Mouse (Mus musculus) CD4-positive, CD25-positive, alpha-beta regulatory T cell, adult 2 months (primary cell): ENCODE measurements around the gene Grb2.

Experiments
- DNase-seq: peaks from one replicate; pipeline ENCODE4 v3.0.0-alpha.2; 2012; ENCODE audit warnings: low read depth, low spot score

Grb2 gene

DNA sequence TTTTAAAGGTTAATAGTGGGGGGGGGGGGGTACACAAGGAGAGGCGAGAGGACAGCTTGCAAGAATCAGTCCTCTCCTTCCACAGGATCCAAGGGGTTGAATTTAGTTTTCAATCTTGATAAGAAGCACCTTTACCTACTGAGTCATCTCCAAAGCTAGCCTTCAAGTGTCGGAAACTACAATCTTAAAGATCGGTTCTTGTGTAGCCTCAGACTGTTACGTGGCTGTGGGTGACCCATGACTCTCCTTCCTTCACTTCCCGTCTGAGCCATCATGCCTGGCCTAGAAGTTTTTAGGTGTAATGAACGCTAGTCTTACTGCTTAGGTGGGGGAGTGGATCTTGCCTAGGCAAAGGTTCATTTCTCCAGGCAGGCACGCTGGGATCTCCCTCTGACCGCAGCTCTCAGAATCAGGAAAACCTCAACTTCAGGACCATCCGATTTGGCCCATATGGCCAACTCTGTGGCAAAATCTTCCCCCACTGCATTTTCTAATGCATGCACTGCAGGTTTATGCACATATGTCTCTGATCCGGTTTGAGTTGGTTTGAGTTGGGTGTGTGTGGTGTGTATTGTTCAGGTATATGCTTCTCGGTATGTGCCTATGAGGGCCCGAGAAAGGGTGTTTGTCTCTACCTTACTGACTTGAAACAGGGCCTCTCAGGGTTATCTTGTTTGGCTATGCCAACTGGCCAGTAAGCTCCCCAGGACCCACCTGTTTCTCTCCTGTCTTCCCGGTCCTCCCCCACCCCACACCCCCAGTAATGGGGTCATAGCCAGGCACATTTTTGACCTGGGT lies 78.5 kb downstream of the Grb2 start:
- peak; percentile 77 for DNase-seq

DNA sequence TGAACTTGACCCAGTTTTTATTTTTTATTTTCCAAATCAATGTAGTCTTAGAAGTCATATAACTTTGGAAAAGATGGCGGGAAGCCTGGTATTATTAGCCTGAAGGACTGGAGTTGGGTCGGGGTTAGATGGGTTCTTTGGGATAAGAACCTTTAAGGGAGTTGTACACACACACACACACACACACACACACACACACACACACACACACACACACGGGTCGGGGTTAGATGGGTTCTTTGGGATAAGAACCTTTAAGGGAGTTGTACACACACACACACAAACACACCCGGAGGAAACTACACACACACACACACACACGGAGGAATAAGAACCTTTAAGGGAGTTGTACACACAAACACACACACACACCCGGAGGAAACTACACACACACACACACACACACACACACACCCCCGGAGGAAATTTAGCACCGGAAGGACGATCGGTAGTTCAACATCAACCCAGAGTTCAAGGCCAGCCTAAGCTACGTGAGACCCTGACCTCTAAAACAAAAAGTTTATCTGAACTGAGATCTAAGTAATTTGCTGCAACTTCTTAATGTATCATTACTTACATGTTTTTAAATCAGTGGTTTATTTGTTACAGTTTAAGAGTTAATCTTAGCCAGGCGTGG lies 79.8 kb downstream of the Grb2 start:
- no peak for DNase-seq

DNA sequence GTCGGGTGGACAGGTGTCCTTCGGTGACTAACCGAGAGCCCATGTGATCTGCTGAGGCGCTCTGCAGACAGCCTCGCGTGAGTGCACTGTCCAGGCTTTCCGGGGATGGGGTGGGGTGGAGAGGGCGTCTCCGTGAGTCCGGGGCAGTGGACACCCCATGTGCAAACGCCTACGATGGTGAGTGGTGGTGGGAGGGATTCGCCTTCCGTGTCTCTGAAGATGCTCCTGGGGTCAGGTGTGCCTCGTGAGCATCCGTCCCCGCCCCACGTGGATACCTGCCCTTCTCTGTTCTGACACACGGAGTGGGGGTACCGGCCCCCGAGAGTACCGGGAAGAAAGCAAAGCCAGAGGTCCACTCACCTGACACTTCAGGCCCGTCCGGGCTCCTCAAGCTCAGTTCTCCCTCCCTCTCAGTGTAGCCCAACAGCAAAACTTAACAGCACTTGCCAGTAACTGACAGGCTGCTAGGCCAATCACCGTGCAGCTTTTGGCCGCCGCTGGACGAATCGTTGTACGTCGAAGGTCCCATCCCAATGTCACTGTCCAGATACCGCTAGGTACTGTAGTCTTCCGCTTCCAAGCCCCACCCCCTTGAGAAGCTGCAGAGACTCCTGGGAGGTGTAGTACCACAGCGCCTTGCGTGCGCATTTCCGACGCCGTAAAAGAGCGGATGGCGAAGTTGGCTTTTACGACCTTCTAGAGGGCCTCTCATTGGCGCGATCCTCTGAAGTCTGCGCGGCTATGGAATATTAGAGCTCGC lies 80.5 kb downstream of the Grb2 start, which contains the start of gene Slc25a19:
Gene Slc25a19, minus strand, starts transcription at position 591 of the 760 bp plus-strand sequence.
- peak; percentile 99 for DNase-seq

DNA sequence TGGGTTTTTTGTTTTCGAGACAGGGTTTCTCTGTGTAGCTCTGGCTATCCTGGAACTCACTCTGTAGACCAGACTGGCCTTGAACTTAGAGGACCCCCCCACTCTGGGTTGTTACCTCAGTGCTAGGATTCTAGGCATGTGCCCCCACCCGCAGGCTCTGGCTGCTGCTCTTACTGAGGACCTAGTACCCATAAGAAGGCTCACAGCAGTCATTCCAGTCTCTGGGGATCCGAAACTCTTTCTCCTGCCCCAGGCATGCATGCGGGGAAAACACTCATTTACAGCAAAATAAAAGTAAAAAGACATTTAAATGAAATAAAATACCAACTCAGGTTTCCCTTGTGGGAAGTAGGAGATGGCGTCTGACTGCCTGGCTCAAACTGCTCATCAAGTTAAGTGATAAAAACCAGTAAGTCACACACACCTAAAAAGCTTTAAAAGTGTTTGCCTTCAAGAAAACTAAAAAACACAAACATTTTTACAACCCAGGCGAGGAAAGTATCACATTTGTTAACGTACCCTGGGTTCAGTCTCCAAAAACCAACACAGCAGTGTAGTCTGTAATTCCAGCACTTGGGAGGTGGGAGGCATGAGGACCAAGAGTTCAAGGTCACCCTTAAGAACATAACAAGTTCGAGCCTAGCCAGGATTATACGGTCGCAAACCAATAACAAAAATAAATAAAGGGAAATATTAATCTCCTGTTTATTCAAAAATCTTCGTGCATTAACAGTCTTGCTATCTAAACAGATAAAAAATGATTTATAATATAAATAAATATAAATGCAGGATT lies 81.4 kb downstream of the Grb2 start:
- DNase-seq: no peak

DNA sequence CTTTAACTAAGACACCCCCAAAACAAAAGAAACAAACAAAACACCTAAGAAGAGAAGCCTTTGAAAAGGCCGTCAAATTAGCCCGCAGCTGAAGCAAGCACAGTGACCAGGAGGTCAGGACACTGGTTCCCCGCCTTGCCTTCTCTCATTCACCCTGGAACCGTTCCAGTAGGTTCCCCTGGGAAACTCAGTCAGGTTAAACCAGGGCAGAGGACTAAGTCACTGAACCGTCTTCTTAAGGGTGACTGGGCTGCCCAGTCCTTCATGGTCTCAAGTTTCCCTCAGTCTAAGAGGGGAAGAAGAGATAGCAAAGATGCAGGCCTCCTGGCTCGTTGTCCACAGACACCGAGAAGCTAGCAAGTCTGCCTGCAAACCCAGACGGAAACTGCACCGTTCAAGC lies 82.5 kb downstream of the Grb2 start:
- DNase-seq: no peak

DNA sequence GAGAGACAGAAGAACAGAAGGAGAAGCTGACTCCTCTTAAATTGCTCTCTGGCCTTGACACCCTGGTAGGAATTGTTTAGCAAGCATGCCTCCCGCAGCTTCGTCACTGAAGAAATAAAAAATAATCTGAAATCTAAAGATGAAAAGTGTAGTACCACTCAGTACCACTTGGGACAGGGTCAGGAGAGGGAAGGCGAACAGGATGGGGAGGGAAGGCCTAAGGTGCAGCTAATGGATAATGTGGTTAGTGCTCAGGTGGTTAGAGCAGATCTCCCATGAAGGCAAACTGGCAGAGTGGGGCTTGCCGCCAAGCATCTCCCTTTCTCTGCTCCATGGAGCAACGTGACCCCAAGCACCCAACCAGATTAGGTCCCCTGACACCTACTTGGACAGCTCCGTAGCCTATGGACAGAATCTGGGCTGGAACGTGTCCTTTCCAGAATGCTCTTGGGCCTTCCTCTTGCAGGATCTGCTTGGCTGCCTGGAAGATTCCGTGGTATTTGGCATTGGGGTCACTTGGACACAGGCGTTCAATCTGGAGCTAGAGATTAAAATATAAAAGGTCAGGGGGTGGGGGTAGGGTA lies 84.8 kb downstream of the Grb2 start:
- peak; percentile 55 for DNase-seq

DNA sequence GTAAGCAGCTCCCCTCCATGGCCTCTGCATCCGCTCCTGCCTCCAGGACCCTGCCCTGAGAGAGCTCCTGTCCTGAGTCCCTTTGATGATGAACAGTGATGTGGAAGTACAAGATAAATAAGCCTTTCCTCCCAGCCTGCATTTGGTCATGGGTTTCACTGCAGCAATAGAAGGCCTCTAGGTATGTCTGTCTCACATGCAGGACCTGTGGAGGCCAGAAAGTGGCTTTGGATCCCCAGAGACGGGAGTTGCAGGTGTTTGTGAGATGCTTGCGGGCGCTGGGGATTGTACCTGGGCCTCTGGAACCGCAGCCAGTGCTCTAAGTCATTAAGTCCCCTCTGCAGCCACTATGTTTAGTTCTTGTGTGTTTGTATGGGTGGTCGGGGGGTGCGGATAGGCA lies 88.4 kb downstream of the Grb2 start:
- DNase-seq: no peak

DNA sequence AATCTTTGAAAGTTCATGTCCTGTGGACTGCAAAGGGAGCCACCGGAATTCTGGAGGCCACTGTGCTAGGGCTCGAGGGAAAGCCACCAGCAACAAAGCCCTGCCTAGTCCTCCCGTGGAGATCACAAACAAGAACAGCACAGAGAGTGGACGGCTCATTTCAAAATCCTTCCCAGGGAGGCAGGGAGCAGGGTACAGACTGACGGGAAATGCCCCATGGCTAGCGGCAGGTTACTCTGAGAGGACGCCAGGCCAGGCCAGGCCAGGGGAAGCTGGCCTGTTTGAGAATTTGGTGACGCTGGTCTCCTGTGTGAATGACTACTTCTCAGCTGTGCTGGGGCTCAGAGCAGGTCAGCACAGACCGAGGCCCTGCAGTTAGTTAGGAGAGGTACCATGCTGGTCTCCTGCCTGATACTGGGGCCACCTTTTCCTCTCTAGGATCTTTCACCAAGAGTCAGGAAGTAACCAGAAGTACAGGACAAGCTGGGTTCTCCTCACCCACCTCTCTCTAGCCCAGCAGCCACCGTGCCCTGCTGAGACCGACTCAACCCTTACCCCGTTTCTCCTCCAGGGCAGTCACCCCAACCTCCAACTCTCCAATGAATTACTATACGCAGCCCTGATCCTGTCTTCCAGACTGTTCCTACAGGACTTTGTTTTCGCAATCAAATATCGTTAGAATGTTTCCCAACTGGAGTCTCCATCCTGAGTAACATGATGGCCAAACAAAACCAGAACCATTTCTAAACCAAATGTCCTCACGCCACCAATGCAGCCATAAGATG lies 89.5 kb downstream of the Grb2 start:
- DNase-seq: no peak

DNA sequence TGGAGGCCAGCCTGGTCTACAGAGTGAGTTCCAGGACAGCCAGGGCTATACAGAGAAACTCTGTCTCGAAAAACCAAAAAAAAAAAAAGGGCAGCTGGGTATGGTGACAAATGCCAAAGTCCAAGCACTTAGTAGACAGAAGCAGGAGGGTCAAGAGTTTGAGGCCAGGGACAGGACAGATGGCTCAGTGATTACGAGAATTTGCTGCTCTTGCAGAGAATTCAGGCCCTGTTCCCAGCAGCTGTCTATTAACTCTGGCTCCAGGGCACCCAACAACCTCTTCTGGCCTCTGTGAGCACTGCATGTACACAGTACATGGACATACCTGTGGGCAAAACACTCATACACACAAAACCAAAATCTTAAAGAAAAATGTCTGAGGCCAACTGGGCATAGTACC lies 90.4 kb downstream of the Grb2 start:
- DNase-seq: no peak

DNA sequence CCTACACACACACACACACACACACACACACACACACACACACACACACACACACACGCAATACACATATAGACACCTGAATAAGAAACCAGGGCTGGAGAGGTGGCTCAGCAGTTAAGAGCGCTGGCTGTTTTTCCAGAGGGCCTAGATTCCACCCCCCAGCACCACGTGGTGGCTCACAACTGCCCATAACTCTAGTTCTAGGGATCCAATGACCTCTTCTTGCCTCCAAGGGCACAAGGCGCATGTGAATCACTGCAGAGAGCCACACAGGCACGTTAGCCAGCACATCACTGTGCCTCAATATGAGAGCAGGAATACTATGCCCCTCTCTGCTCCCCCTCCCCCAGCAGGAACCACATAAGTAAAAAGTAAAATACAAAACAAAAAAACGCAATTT lies 91.5 kb downstream of the Grb2 start:
- no peak for DNase-seq

DNA sequence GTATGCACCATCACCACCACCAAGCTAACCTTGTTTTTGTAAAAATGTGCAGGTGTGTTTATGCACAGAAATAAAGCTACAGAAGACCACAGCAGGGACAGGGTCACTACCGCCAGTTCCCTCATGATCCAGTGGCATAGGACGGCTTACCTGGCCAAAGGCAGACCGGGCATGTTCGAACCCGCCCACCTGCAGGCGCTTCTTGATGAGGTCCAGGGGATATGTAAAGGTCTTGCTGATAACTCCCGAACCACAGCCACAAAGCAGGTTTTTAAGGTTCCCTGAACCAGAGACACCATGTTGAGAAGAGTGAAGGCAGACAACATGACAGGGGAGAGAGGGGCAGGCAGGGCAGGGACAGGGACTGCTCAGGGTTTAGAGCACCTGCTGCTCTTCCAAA lies 92.0 kb downstream of the Grb2 start:
- DNase-seq: no peak

DNA sequence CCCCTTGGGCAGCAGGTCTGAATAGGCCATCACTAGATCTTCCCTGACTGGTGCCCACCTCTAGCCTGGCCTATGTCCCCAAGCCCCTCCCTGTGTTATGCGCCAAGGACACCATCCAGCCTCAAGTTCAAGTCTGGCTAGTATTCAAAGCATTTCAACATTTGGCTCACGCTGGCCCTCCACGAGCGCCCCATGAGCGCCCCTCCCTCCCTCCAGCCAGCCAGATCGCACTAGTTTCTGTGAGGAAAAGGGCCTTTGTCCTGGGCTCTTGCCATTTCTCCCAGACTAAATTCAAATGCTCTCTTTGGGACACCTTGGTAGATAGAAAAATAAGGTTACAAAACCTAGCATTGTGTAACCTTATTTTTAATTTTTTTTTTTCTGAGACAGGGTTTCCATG lies 92.5 kb downstream of the Grb2 start:
- DNase-seq: no peak

DNA sequence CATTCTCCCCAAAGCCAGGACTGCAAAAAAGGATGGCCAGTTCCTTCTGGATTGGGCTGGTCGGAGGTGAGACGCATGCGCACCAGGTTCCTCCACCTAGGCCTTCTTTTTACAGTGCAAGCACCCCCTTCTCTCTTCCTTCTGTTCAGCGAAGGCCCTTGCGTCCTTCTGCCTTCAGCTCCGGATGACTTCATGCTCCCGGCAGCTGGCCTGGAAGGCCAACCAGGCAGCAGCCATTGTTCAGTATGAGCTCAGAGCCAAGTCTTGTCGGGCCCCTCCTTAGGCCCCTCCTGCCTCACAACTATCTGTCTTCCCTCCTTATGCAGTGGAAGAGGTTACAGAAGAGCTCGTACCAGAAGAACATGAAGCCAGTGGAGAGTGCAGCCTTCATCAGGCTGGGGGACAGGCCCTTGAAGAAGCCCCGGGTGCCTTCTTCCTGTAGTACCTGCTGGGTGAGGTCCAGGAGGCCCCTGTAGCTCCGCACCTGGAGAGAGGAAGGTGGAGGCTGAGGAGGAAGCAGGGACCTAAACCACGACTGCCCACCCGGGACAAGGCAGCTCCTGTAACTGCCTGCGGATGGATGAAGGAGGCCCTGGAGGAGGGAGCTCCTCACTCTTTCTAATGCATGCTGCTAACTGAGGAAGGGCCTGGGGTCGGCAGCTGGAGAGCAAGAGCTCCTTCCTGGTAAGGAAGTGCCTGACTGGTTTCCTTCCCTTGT lies 93.1 kb downstream of the Grb2 start:
- no peak for DNase-seq

DNA sequence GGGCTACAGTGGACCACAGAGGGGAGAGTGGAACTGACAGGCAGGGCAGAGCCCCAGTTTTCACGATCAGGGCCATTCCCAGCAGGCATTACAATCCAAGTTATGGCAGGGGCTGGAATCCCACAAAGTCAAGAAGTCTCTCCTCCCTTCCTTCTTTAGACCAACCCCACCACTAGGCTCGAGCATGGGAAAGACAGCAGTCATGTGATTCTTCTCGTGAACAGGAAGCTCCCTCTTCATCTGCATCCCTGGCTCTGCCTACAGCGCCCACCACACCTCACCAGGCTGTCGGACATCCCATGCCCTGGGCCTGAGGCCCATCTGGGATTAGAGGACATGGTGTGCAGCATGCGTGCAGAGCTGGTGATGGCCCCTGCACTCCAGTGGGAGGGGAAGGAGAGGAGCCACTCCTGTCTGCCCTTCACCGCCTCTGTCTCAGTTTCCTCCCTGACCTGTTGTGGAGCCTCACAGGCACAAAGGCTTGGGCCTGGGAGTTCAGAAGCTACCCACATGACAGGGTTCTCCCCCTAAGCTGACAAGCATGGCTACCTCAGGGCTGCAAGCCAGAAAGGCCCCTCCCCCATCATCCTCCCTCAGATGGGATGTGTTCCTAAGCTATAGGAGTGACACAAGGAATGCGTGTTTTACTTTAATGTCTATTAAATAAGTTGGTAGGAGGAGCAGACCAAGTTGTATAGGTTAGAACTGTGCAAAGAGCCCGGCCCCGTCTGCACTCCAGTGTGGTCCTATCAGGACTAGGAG lies 93.9 kb downstream of the Grb2 start:
- no peak for DNase-seq

DNA sequence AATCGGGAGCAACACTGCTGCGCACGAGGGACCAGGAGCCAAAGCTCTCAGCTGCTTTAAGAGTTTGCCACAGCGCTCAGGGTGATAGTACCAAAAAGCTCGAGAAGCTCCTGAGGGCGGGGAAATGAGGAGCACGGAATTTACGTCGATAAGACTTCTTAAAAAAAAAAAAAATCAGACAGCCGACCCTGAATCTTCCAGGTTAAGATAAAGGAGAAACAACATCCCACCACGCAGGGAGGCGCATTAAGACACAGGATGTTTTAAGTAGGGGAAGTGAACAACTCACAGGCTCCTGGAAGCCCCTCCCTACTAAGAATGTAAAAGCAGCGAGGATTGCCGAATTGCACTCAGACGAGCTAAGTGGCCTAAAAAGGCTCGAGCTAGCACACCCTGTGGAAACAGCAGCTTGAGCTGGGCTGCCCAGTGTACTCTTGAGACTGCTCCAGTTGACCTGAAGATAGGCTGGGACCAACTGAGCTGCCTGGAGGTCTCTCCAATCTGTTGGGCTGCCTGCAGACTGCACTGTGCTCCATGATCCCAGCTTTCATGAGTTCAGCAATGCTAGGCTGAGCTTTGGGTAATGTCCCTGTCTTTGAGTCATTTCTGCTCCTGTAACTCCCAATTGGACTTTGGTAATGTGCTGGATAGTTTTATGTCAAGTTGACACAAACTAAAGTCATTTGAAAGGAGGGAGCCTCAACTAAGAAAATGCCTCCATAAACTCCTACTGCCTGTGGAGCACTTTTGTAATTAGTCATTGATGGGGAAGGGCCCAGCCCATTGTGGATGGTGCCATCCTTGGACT lies 95.1 kb downstream of the Grb2 start:
- no peak for DNase-seq

DNA sequence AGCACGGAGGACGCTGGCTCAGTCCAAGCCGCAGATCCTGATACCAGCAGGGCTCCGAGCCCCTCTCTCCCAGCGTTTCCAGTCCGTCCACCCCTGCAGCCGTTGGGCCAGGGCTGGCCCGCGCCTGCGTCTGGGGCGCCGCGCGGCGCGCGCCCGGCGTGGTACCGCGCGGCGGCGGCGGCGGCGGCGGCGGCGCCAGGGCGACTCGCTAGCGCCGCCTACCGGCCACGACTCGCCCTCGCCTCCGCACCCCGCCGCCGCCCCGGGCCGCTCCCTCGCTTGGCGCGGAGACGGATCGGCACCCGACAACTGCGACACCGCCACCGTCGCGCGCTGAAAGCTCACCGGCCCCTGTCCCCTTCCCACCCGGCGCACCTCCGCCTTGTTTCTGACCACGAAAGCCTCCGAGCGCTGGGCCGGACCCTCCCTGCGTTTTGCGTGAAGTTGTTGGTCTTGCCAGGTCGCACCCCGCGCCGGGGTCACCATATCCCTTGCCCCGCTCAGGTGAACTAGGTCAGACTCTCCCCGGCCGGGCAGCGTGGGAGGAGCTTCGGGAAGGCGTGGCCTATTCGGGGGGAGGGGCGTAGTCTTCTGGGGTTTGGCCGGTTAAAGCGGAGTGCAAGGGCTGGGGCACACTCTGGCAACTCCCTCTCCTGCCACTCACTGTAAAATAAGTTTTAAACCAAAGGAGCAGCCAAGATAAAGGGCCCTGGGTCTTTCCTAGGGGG lies 95.8 kb downstream of the Grb2 start, which contains the start of gene Mif4gd:
Gene Mif4gd, minus strand, starts transcription at position 560 of the 728 bp plus-strand sequence.
- peak; percentile 94 for DNase-seq

DNA sequence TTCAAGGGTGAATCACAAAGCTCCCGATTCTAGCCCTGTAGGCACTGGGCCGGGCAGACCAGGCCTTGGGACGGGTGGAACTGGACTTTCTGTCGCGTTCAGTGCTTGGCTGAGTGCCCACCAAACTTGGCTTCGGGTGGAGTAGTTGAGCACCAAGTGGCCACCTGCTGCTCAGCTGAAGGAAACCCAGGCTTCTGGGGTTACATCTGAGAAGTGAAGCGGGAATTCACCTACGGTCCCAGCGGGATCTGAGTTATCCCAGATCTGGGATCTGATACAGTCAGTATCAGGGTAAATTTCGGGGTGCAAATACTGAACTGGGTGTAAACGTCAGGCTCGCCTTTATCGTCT lies 96.4 kb downstream of the Grb2 start:
- DNase-seq: peak; percentile 55

DNA sequence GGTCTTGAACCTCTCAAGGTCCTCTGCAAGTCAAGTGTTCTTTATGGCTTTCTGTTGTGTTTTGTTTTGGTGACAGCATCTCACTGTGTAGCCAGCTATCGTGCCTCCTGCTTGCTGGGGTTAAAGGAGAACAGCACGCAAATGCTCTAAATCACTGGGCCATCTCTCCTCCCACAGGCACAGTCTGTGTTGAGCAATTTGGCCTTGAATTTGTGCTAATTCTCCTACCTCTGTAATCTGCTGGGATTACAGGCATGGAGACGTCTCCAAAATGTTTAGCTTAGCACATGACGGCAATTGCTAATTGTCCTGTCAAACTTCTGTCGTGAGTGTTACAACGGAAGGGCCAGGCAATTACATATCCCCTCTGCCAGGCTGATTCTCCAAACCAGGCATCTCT lies 97.2 kb downstream of the Grb2 start:
- no peak for DNase-seq
